Mouse (Mus musculus) liver, adult 2 months (tissue): ENCODE data around the gene A230072I06Rik. TPM values are rescaled to one million over a fixed set of nuclear protein-coding genes. Genes with fewer than 3 reads are reported as not detected.

ENCODE experiments used
- DNase-seq: peaks from one replicate; pipeline ENCODE4 v3.0.0-alpha.2; 2011; ENCODE audit warnings: low read depth, low spot score; ENCODE audit errors: extremely low read depth
- H3K27ac ChIP-seq: fragments of 200-500 bp; replicated peaks from 2 replicates; pipeline ENCODE4 v1.5.1; 2012; ENCODE audit warnings: low read depth, mild to moderate bottlenecking, control low read depth, inconsistent platforms, low read length; ENCODE audit not compliant: insufficient read depth
- H3K27me3 ChIP-seq: fragments of 200-500 bp; 2 replicates; pipeline ENCODE4 v1.6.1; 2012; ENCODE audit warnings: mild to moderate bottlenecking, moderate library complexity, low read length, inconsistent platforms; ENCODE audit not compliant: control insufficient read depth, insufficient read depth
- H3K36me3 ChIP-seq: fragments of 200-500 bp; 2 replicates; pipeline ENCODE4 v1.6.1; 2012; ENCODE audit warnings: low read length, inconsistent platforms; ENCODE audit not compliant: control insufficient read depth, insufficient read depth
- H3K4me1 ChIP-seq: fragments of 200-500 bp; 2 replicates; pipeline ENCODE4 v1.6.1; 2011; ENCODE audit warnings: low read length; ENCODE audit not compliant: control insufficient read depth, insufficient read depth
- H3K4me3 ChIP-seq: fragments of 200-500 bp; 2 replicates; pipeline ENCODE4 v1.5.1; 2011; ENCODE audit warnings: low read depth, mild to moderate bottlenecking, control low read depth, low read length, moderate library complexity; ENCODE audit not compliant: insufficient read depth
- H3K79me2 ChIP-seq: fragments of 200-500 bp; 2 replicates; pipeline ENCODE4 v1.6.1; 2012; ENCODE audit warnings: inconsistent platforms, mild to moderate bottlenecking, low read length, moderate library complexity; ENCODE audit not compliant: control insufficient read depth, insufficient read depth
- H3K9ac ChIP-seq: fragments of 200-500 bp; 2 replicates; pipeline ENCODE4 v1.6.1; 2012; ENCODE audit warnings: low read depth, mild to moderate bottlenecking, control low read depth, inconsistent platforms, low read length
- CTCF ChIP-seq: fragments of 200-500 bp; IDR thresholded peaks from 2 replicates; pipeline ENCODE4 v1.5.1; 2011; ENCODE audit warnings: low read depth, low read length, control low read depth
- POLR2A ChIP-seq: fragments of 200-500 bp; IDR thresholded peaks from 2 replicates; pipeline ENCODE4 v1.6.1; 2011; ENCODE audit warnings: low read length, control low read depth; ENCODE audit not compliant: insufficient read depth; ENCODE audit errors: extremely low read depth
- WGBS: fragments of 180-500 bp; shearing (Covaris S2); methylation state at CpG from one replicate; pipeline ENCODE4 v1.1.7; 2018; 5-methylcytosine and 5-hydroxymethylcytosine counted together
- polyA plus RNA-seq: library from polyadenylated mRNA; depleted of rRNA; stranded (reverse); fragments of >200 nt; gene quantifications from 2 replicates; pipeline ENCODE4 v1.2.3, GENCODE M21; 2012
- total RNA-seq: library from RNA; depleted of rRNA; stranded (reverse); fragments of >200 nt; gene quantifications from 2 replicates; pipeline ENCODE4 v1.2.3, GENCODE M21; 2014

A230072I06Rik gene
- total and polyA plus RNA-seq, 2 experiments = not detected

GRCm38 (mm10) chr8:12315177-12315576 lies 36.6 kb downstream of the A230072I06Rik start:
- H3K27me3 ChIP-seq = no peaks in the 10 kb centered on the region
- no peak overlapping the region for H3K4me3 ChIP-seq
- no peak overlapping the region for H3K9ac ChIP-seq
- no peaks in the 10 kb centered on the region for H3K36me3 ChIP-seq
- 71% methylated on average over 5 of the region's 5 CpGs for WGBS
- no peaks in the 10 kb centered on the region for H3K79me2 ChIP-seq
- no peak for TF ChIP-seq POLR2A
- TF ChIP-seq CTCF = no peak
- H3K4me1 ChIP-seq = no peaks in the 10 kb centered on the region
- no peak for DNase-seq
- H3K27ac ChIP-seq = no peak overlapping the region

GRCm38 (mm10) chr8:12319755-12320455 lies 41.3 kb downstream of the A230072I06Rik start:
- Histone ChIP-seq H3K4me3 (no peak overlapping the region), H3K27ac (no peak overlapping the region), H3K4me1 (no peaks in the 10 kb centered on the region), H3K9ac (no peak overlapping the region), H3K36me3 (no peaks in the 10 kb centered on the region), H3K79me2 (no peaks in the 10 kb centered on the region), H3K27me3 (no peaks in the 10 kb centered on the region)
- TF ChIP-seq POLR2A = no peak
- no peak for TF ChIP-seq CTCF
- WGBS = 82% methylated on average over 11 of the region's 11 CpGs
- no peak for DNase-seq

GRCm38 (mm10) chr8:12322071-12322470 lies 43.5 kb downstream of the A230072I06Rik start:
- TF ChIP-seq CTCF (no peak), POLR2A (no peak)
- H3K36me3 ChIP-seq = no peaks in the 10 kb centered on the region
- DNase-seq = no peak
- no peaks in the 10 kb centered on the region for H3K4me1 ChIP-seq
- no peaks in the 10 kb centered on the region for H3K79me2 ChIP-seq
- 73% methylated on average over 6 of the region's 6 CpGs for WGBS
- H3K27ac ChIP-seq = no peak overlapping the region
- no peak overlapping the region for H3K9ac ChIP-seq
- H3K4me3 ChIP-seq = no peak overlapping the region
- no peaks in the 10 kb centered on the region for H3K27me3 ChIP-seq

- H3K27ac ChIP-seq = no peak overlapping the region
- TF ChIP-seq CTCF = no peak
- no peak for TF ChIP-seq POLR2A
- no peak overlapping the region for H3K9ac ChIP-seq
- H3K79me2 ChIP-seq = no peaks in the 10 kb centered on the region
- no peaks in the 10 kb centered on the region for H3K27me3 ChIP-seq
- H3K36me3 ChIP-seq = no peaks in the 10 kb centered on the region
- no peak overlapping the region for H3K4me3 ChIP-seq
- WGBS = 87% methylated on average over 3 of the region's 3 CpGs
- DNase-seq = no peak
- H3K4me1 ChIP-seq = no peaks in the 10 kb centered on the region
Observed at GRCm38 (mm10) chr8:12323238-12323637, 44.6 kb downstream of the A230072I06Rik start.

- H3K27ac ChIP-seq = no peak overlapping the region
- H3K4me1 ChIP-seq = no peaks in the 10 kb centered on the region
- H3K4me3 ChIP-seq = no peak overlapping the region
- TF ChIP-seq CTCF (no peak), POLR2A (no peak)
- 69% methylated on average over 10 of the region's 10 CpGs for WGBS
- H3K27me3 ChIP-seq = no peaks in the 10 kb centered on the region
- H3K9ac ChIP-seq = no peak overlapping the region
- no peaks in the 10 kb centered on the region for H3K36me3 ChIP-seq
- no peak for DNase-seq
- no peaks in the 10 kb centered on the region for H3K79me2 ChIP-seq
Observed at GRCm38 (mm10) chr8:12324561-12324960, 45.9 kb downstream of the A230072I06Rik start.

- 36% methylated on average over 16 of the region's 16 CpGs for WGBS
- H3K36me3 ChIP-seq = no peaks in the 10 kb centered on the region
- H3K4me1 ChIP-seq = no peaks in the 10 kb centered on the region
- H3K79me2 ChIP-seq = no peaks in the 10 kb centered on the region
- H3K4me3 ChIP-seq = no peak overlapping the region
- no peaks in the 10 kb centered on the region for H3K27me3 ChIP-seq
- no peak for DNase-seq
- H3K9ac ChIP-seq = no peak overlapping the region
- no peak for TF ChIP-seq POLR2A
- TF ChIP-seq CTCF = no peak
- no peak overlapping the region for H3K27ac ChIP-seq
Observed at GRCm38 (mm10) chr8:12324991-12325601, 46.5 kb downstream of the A230072I06Rik start.
